Mouse (Mus musculus) mammary gland, adult 2 months (tissue): ENCODE measurements around the gene Phc1. TPM values are rescaled to one million over a fixed set of nuclear protein-coding genes. Genes with fewer than 3 reads are reported as not detected.

Experiments used
- polyA plus RNA-seq: library from polyadenylated mRNA; depleted of rRNA; stranded (reverse); fragments of >200 nt; gene quantifications from 2 replicates; pipeline ENCODE4 v1.2.3, GENCODE M21; 2012; ENCODE audit warnings: low replicate concordance; rRNA removed

The Phc1 gene
- polyA plus RNA-seq, result 38.8 and 50.3 TPM in 2 replicates

DNA sequence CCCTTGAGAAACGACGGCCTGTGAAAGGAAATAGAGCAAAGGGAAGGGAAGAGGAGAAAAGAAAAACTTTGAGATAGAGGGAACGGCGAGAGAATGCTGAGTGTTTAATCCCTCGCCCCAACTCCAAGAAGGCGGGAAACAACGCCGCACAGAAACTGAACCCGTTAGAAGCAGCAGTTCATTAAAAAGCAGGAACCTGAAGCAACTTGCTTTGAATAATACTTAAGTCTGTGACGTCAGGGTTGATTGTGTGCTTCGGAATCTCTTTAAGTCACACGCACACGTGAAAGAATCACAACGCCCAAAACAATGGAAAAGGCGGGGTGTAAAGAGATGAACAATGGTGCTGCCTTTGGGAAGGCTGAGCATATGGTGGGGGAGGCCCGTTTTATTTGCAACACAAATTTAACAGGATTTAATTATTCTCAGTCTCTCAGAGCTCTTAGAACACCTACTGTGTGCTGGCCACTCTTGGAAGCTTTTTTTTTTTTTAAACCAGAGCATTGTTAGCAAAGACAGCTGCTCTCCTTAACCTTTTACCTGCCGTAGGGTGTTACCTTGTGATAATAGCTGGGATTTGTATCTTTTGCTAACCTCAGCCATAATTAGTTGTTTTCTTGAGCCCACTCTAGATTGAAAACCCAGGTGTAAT is at the start of gene Phc1:
TSS of gene Phc1 (minus strand) at position 213 of the 652 bp plus-strand sequence.

DNA sequence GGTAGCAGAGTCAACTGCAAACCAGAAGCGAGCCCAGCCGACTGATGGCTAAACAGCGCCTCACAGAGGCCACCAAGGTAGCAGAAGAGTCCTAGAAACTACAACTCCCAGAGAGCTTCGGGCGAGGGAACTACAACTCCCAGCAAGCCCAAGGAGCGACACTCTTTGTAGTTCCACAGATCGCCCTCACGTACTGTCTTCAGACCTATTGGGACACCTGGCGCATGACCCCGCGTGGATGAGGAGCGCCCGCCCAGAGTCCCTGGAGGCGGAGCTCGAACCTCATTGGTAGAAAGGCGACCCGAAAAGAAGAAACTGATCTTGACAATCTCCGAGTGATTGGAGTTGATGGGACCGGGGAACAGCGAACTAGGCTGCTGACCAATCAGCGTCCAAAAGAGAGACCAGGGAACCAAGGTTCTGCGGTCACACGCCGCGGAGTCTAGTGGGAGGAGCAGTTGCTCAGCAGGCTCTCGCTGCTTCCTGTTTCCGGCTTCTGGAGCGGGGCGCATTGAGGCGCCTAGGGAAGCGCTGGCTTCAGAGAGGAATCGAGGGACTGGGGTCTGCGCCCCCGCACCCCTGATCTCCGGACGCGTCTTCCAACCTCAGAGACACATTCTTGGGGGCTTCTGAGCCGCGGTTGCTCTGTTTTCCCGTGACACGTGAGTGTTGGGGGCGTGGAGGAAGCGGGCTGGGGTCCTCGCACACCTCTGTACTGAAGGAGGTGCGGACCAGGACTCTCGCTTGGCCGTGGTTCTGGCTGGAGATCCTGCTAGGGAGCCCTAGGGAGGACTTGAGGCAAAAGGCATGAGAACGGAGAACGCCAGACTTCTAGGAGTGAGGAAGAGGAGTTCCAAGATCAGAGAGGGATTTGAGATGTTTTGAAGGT is 31.6 kb downstream of the Phc1 start, which contains the start of gene M6pr:
TSS of gene M6pr (plus strand) at position 216 of the 889 bp plus-strand sequence.

DNA sequence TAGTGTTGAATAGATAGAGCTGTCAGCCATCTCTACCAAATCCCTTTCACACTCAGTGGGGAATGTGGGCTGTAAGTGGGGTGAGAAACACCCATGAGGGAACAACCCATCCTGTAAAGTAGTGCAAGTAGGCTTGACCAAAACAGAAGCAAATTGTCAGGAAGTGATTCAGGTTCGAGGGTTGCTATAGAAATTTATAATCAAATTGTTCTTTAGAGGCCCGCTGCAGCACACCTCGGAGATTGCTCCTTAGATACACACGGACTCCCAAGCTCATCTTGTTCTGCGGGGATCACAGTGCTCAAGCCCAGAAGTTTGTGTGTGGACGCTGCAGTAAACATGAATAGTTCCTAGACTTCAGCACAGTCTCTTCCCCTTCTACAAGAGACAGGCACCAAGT is 57.6 kb downstream of the Phc1 start, which contains the start of gene Klrg1:
TSS of gene Klrg1 (minus strand) at position 101 of the 400 bp plus-strand sequence.

Other genes starting within 250 kb of the Phc1 start
- 0.32 and 0.62 TPM in 2 replicates for gene Klrg1, start 57.7 kb downstream of the Phc1 start, polyA plus RNA-seq
- gene M6pr, start 31.8 kb downstream of the Phc1 start, polyA plus RNA-seq, result 44.6 and 71.4 TPM in 2 replicates
- 0.26 and 0.29 TPM in 2 replicates for gene Rimklb, start 158.2 kb upstream of the Phc1 start, polyA plus RNA-seq
- gene Mfap5, start 165.3 kb upstream of the Phc1 start, polyA plus RNA-seq, result 325 and 525 TPM in 2 replicates
- 0.43 TPM in 1 of 2 replicates, not detected in the other for gene Aicda, start 213.2 kb upstream of the Phc1 start, polyA plus RNA-seq